Mouse (Mus musculus) B cell, adult 2 months (primary cell): ENCODE measurements at regions not wholly inside any gene's neighbourhood (a gene's known extent, or its start where the extent isn't known, plus 50 kb on each side); places are given as distances from the start of the nearest gene placed in this dataset.

Experiments
- DNase-seq, 2 experiments: peaks; one replicate each; pipeline ENCODE4 v3.0.0; 2022

GRCm38 (mm10) chr3:51033292-51033691, 191.0 kb upstream of the Noct start:
- no peak for DNase-seq

GRCm38 (mm10) chr3:51036700-51037306, 187.4 kb upstream of the Noct start:
- DNase-seq = no peak

- no peak for DNase-seq
Observed at GRCm38 (mm10) chr3:51042223-51042846, 181.9 kb upstream of the Noct start.

GRCm38 (mm10) chr3:51048739-51049138, 175.5 kb upstream of the Noct start:
- DNase-seq = no peak

- no peak for DNase-seq
Observed at GRCm38 (mm10) chr3:51050156-51050555, 174.1 kb upstream of the Noct start.

GRCm38 (mm10) chr3:51055004-51055403, 169.2 kb upstream of the Noct start:
- no peak for DNase-seq

- DNase-seq = no peak
Observed at GRCm38 (mm10) chr3:51064201-51064600, 160.0 kb upstream of the Noct start.

- no peak for DNase-seq
Observed at GRCm38 (mm10) chr3:51066373-51066772, 157.9 kb upstream of the Noct start.

- no peak for DNase-seq
Observed at GRCm38 (mm10) chr3:51072417-51072816, 151.8 kb upstream of the Noct start.

GRCm38 (mm10) chr3:51073003-51073679, 151.1 kb upstream of the Noct start:
- no peak for DNase-seq

GRCm38 (mm10) chr3:51073743-51074319, 150.4 kb upstream of the Noct start:
- DNase-seq = no peak

GRCm38 (mm10) chr3:51075219-51075920, 148.9 kb upstream of the Noct start:
- DNase-seq = no peak

GRCm38 (mm10) chr3:51078459-51078858, 145.8 kb upstream of the Noct start:
- no peak for DNase-seq

GRCm38 (mm10) chr3:51080415-51080814, 143.8 kb upstream of the Noct start:
- DNase-seq = no peak

GRCm38 (mm10) chr3:51080855-51081254, 143.4 kb upstream of the Noct start:
- DNase-seq = no peak

GRCm38 (mm10) chr3:51082831-51083575, 141.2 kb upstream of the Noct start:
- DNase-seq = no peak

GRCm38 (mm10) chr3:51083583-51083982, 140.7 kb upstream of the Noct start:
- DNase-seq = no peak

GRCm38 (mm10) chr3:51086441-51086849, 137.8 kb upstream of the Noct start:
- DNase-seq = no peak

GRCm38 (mm10) chr3:51087076-51087475, 137.2 kb upstream of the Noct start:
- DNase-seq = no peak

- DNase-seq = no peak
Observed at GRCm38 (mm10) chr3:51089036-51089669, 135.1 kb upstream of the Noct start.

GRCm38 (mm10) chr3:51091478-51091877, 132.8 kb upstream of the Noct start:
- no peak for DNase-seq
